In the genomic region with DNA sequence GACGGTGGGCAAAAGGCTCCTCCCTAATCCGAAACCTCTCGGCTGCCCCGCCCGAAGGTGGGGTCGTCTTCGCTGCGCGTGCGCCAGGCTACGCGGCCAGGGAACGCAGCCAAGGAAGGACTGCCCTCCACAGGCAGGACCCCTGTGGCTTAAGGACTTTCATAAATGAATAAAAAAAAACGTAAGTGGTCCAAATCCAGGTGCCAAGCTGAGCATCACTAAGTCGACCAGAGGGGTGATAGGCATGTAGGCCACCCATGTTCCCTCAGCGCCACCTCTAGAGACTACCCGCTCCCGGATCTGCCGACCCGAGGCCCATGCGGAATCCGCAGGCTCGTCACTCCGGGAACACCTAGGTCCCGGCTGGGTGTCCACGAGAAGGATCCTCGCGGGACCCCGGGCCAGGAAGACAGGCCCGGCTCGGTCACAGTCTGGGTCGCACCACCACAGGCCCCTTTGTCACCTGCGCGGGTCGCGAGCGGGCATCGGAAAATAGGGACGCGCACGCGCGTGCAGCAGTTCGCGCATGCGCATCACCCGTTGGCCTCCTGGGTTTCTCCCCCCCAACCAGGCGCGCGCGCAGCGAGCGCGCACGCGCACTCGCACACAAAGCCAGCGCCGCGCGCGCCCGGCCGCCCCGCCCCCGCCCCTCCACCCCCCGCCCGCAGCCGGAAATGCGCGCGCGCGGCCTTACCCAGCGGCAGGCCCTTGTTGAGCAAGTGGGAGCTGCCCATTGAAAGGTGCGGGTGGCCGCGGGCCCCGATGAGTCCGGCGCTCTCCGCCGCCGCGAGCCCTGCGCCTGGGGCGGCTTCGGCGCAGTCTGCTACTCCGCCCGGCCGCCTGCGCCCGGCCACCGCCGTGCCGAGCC, we compare ENCODE assay signal across 8 mouse cellular contexts. TPM values are rescaled to one million over a fixed set of nuclear protein-coding genes. Genes with fewer than 3 reads are reported as not detected.
DNase-seq lines count a peak whose midpoint lies in the region; ATAC-seq and TF ChIP-seq lines count a peak whose summit lies in the region.

No protein-coding gene starts in this region.

- peak overlapping the region; percentile 98 for H3K9ac ChIP-seq in hindbrain, embryonic 14.5 days

- peak overlapping the region; percentile 99 for H3K27ac ChIP-seq in hindbrain, embryonic 14.5 days

- TF ChIP-seq CTCF in Patski (IDR thresholded peaks at IDR 0.05) = no peak

- DNase-seq in Patski (ENCODE audit: low read depth, low spot score) = peak; percentile 64
- DNase-seq in cerebellum, postnatal 14 days = peak; percentile 96 to 97
- peak; percentile 86 for DNase-seq in frontal cortex, postnatal 25 days (ENCODE audit: low spot score in 2 of 2)
- peak; percentile 95 for DNase-seq in hindbrain, embryonic 14.5 days (ENCODE audit: low spot score)
- DNase-seq in layer of hippocampus, postnatal 36 days = peak; percentile 89 to 92
- DNase-seq in lung, postnatal 36 days = peak; percentile 90
- DNase-seq in retina, postnatal 1 day = peak; percentile 94
- DNase-seq in urinary bladder, adult 18-20 months (ENCODE audit: low spot score in 2 of 2) = peak; percentile 80 to 92

- peak overlapping the region; percentile 94 for H3K4me3 ChIP-seq in hindbrain, embryonic 14.5 days (replicated peaks; ENCODE audit: low read length)

- peak; percentile 33 for ATAC-seq in Patski
- peak; percentile 57 for ATAC-seq in hindbrain, embryonic 14.5 days (ENCODE audit: low FRiP score)

- H3K27me3 ChIP-seq in Patski = no peaks in the 10 kb centered on the region
- H3K27me3 ChIP-seq in hindbrain, embryonic 14.5 days (ENCODE audit: control insufficient read depth, insufficient read depth, low read length) = no peaks in the 10 kb centered on the region

- H3K4me1 ChIP-seq in hindbrain, embryonic 14.5 days (replicated peaks; ENCODE audit: control insufficient read depth, insufficient read depth, low read length) = peaks cover 30% of the 10 kb centered on the region

- in situ Hi-C loops in Patski (cut with MboI; ENCODE audit: low pct_unique_long_range_greater_than_20kb) = loop anchor here (5.0 kb wide), 1 partner anchor 103 kb away; the partner anchor contains the start of gene Uvssa

- CTCF ChIA-PET in Patski (lab: Charles Lee) = interaction anchor here (1.0 to 11.9 kb wide), 8 partner anchors 10 to 107 kb away, joined by 3 to 70 read pairs (median 4); partner anchors contain the start of gene Uvssa

- peaks cover 16% of the 10 kb centered on the region; the same call in 1 of the 2 replicates for H3K36me3 ChIP-seq in hindbrain, embryonic 14.5 days (replicated peaks; ENCODE audit: control insufficient read depth, insufficient read depth)

- under 1% methylated on average over 95 of the region's 97 CpGs for WGBS in hindbrain, embryonic 14.5 days

- peak overlapping the region; percentile 86 for H3K4me2 ChIP-seq in hindbrain, embryonic 14.5 days (replicated peaks)

- POLR2A ChIA-PET in Patski (lab: Charles Lee) = interaction anchor here (0.7 to 4.4 kb wide), 6 partner anchors 10 to 104 kb away, joined by 3 to 34 read pairs (median 4); partner anchors contain the start of gene Uvssa

- H3K9me3 ChIP-seq in hindbrain, embryonic 14.5 days (ENCODE audit: control insufficient read depth, low read length) = no peaks in the 10 kb centered on the region

RNA-seq across cellular contexts. Expression of gene Ctbp1, which starts 0.5 kb away (rescaled TPM):
- polyA plus RNA-seq in Patski (2021) = 212 TPM
- polyA plus RNA-seq in hindbrain, embryonic 14.5 days (2014; fragmentation: Nextera tagmentation; extraction: Ambion mirVana) = 498 and 540 TPM in 2 replicates
- 100 to 1,000 TPM; 276 to 303 TPM for total RNA-seq in layer of hippocampus, postnatal 36 days (2021)

RNA-seq across cellular contexts. Expression of gene Spon2, which starts 56.1 kb away (rescaled TPM):
- polyA plus RNA-seq in Patski (2021) = 3.9 TPM
- polyA plus RNA-seq in hindbrain, embryonic 14.5 days (2014; fragmentation: Nextera tagmentation; extraction: Ambion mirVana) = 3.5 and 3.6 TPM in 2 replicates
- under 1 TPM; 0.37 to 0.40 TPM for total RNA-seq in layer of hippocampus, postnatal 36 days (2021)

Comparison
In these comparisons a context has a peak if more than half of its experiments do, and no peak if none do; other contexts are left out.
1. Peak in every context shown above with its lines: DNase-seq, ATAC-seq, H3K4me3 ChIP-seq and H3K27ac ChIP-seq.